Mouse (Mus musculus): Measurements from ENCODE around the gene Diexf. TPM values are rescaled to one million over a fixed set of nuclear protein-coding genes. Genes with fewer than 3 reads are reported as not detected.

The Diexf gene
- total RNA-seq, 2 experiments from 2014 or later: 22.0 to 22.5 TPM

DNA sequence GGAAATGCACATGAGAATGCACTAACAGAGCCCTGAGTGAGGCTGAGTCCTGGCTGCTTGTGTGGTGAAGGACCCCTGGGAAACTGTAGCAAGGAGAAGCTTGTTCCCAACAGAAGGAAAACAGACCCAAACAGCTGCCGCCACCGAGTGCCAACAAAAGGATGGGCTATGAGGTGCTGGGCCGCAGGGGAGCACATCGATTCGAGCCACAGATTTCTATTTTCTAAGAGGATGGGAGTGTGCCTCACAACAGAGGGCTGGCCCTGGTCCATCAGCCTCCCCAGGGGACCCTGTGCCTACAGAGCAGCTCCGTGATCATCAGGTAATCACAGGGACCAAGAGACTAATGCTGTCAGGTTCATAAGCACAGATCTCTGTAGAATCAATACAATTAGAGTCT, 40.9 kb downstream of the Diexf start:
- no peak for DNase-seq (ENCODE audit: low spot score in 2 of 2)

DNA sequence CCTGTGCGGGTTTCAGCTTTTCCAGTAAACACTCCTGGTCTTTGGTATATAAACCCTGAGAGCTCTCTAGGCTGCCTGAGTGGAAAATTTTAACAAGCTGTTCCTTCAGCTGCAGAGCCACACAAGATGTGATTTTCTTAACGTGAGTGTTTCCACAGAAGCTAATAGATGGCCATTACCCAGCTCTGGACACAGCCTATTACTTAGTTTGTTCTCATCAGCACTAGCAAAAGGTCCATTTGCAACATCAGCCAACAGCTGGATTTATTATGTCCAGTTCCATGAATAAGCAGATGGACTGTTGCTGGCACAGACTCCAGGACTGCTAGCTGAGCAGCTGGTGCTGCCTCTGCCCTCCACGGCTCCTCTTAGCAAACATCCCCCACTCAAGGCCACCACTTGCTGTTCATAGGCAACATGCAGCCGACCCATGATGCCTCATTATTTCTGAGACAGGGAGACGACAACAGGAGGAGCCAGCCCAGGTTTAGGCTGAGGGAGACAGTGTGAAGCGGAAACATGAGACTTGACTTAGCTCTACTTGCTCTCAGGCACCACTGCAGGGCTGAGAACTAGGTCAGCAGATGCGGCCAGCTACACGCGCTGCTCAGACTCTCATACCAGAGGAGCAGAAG, 43.1 kb downstream of the Diexf start:
- DNase-seq (ENCODE audit: low spot score in 2 of 2): peak in 1 of 2 experiments; percentile 53

DNA sequence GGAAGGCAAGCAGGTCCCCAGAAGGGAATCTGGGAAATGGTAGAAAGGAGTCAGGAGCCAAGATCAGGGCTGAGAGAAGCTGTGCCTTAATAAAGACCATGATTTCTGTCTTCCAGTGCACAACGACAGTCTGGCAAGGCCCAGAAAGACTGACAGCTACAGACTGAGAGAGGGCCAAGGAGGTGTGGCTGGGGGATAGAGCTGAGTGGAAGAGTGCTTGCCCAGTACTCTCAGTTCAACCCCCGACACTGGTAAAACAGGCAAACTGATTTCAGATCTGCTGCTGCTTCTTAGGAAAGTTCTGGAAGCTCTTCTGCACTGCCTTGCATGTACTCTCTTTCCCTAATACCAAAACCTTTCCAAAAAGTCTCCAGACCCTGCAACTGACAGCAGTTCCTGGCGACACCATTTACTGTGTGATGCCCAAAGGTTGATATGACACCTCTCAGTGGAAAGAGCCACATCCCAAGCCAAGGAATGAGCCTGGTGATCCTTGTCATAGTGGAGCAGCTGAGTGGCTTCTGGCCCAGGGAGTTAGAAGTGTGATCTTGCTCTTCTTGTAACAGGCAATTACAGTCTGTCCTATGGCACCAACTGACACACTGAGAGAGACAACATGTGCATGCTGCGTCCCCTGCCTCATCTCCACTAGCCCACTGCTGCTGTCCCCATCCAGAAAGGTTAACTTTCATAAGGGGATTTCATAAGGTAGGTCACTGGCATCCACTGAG, 43.8 kb downstream of the Diexf start:
- peak in 1 of 2 experiments; percentile 32 for DNase-seq (ENCODE audit: low spot score in 2 of 2)

DNA sequence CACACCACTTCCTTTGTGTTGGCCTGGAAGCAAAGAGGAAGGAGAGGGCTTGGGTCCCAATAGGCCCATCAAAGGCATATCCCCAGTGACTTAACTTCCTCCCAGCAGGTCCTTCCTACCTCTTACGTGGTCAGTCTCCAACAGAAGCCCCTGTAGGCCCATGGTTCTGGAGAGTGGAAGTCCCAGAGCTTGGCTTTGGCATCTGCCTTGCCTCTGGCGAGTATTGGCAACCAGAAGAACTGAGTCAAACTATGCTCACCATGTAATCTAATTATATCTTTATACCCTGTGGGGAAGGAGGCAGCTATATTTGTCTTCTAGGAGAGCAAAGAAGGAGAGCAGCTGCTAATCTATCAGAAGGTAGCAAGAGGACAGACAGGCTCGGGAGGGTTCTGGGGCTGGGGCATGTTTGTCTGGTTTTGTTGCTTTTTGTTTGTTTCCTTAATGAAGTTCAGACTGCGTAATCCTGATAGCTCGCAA, 44.5 kb downstream of the Diexf start:
- DNase-seq (ENCODE audit: low spot score in 2 of 2): no peak

DNA sequence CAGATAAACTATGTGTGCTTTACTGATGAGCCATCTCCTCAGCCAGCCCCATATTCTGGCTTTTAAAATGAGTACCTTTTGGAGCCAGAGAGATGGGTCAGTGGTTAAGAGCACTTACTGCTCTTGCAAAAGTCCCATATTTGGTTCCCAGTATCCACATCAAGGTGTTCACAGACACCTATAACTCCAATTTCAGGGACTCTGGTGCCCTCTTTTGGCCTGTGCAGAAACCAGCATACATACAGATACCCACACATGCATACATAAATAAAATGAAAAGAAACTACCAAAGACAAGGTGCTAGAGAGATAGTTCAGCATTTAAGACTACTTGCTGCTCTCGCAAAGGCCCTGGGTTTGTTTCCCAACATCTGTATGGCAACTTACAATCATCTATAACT, 46.1 kb downstream of the Diexf start:
- no peak for DNase-seq (ENCODE audit: low spot score in 2 of 2)

DNA sequence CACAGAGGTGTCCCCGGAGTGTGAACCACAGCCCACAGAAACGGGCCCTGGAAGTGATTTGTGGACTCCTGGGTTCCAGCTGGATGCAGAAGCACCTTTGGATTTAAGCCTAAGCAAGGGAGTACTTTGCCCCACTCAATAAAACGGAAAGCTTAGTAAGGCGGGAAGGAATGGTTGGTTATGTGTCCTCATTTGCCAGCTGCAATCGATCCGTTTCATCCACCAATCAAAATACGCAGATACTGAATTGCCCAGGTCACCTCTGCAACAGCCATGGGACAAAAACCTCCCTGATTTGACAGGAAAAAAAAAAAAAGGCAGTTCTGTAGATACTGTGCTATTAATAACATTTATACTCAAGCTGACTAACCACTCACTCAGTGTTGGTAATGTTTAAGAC, 47.0 kb downstream of the Diexf start:
- DNase-seq (ENCODE audit: low spot score in 2 of 2): no peak

DNA sequence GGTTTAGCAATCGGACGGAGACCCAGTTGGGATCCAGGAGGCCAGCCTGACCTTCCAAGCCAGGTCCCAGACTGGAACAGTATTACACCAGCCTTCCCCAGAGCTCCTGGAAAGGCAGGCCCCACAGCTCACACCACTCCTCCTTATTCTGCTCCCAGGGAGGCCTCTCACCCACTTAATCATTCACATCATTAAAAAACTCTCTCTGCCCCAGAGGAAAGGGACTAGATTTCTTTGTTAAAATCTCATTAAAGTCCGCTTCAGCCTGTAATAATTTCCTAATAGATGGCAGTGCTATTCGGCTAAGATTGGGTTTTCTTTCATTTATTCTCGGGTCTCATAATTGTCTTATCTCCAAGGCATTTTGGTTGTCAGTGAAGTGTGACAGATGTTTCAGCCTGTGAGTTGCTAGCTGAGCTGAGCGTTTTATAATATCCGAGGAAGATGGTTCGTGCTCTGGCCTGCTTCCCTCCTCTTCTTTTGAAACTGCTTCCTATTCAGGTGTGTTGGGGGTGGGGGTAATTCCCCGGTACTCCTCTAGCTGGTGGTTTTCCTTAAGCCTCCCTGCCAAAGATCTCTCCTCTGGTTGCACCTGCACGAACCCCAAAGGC, 47.7 kb downstream of the Diexf start:
- DNase-seq (ENCODE audit: low spot score in 2 of 2): no peak

DNA sequence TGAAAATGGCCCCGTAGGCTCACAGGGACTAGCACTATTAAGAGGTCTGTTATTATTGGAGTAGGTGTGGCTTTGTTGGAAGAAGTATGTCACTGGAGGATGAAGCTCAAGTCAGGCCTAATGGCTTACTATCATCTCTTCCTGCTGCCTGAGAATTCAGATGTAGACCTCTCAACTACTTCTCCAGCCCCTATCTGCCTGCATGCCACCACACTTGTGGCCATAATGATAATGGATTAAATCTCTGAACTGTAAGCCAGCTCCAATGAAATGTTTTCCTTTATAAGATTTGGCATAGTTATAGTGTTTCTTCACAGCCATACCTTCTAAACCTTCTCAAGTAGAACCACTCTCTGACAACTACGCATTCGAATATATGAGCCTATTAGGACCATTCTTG, 67.5 kb downstream of the Diexf start:
- DNase-seq (ENCODE audit: low spot score in 2 of 2): no peak

DNA sequence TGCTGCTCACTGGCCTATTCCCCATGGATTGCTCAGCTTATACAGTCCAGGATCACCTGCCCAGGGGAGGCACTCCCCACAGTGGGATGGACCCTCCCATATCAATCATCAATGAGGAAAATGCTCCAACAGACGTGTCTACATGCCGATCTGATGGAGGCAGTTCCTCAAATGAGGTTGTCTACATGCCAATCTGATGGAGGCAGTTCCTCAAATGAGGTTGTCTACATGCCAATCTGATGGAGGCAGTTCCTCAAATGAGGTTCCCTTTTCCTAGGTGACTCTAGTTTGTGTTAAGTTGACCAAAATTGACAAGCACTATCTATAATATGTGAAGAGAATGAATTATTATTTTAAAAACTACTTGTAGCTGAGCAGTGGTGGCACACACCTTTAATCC, 69.9 kb downstream of the Diexf start:
- no peak for DNase-seq (ENCODE audit: low spot score in 2 of 2)

DNA sequence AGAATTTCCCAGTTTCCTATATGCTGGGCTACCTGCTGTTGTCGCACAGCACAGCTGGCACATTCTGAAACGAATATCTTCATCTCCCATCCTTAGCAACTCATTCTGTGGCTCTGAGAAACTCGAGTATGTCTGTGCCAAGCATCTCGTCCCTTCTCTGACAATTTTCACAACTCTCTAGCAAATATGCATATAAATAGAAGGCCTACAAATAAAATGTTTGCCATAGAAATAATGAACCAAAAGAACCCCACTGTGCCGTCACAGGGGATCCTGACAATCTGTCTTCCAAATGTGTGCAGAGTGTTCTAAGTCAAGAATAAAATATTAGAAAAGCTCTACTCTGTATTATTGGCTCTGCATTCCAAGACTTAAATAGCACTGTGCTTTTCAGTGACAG, 70.5 kb downstream of the Diexf start:
- DNase-seq (ENCODE audit: low spot score in 2 of 2): peak in 1 of 2 experiments; percentile 20

DNA sequence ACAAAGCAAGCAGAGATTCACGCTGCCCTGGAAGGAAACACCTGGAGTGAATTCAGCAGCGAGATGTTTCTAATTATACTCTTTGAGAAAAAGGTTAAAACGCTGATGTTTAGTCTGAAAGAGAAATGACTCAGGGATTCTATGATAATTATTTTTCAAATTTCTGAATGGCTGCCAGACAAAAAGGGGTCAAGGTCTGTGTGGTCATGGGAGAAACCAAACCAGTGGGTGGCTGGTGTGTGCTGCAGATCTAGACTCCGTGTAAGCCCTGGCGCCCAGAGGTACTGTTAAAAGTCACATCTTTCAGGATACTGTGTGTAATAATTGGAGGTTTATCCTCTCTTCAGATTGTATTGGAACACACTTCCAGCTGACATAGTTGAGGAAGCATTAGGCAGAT, 75.7 kb downstream of the Diexf start:
- no peak for DNase-seq (ENCODE audit: low spot score in 2 of 2)

DNA sequence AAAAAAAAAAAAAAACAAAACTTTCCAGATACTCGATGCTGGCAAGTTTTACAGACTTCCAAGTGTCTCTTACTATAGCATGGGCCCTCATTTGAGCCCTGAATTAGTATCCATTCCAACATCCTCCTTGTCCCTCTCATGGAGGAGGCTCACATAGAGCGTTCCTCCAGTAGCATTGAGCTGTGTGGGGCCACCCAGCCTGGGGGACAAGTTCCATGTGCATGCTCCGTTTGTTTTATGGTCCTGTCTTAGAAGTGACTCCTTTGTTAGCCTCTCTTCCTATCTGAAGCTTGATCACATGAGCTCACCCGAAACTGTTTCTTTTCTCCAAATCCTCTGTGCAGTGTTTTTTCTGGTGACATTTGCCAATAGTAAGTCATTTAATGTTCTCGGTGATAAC, 77.0 kb downstream of the Diexf start:
- DNase-seq (ENCODE audit: low spot score in 2 of 2): no peak

DNA sequence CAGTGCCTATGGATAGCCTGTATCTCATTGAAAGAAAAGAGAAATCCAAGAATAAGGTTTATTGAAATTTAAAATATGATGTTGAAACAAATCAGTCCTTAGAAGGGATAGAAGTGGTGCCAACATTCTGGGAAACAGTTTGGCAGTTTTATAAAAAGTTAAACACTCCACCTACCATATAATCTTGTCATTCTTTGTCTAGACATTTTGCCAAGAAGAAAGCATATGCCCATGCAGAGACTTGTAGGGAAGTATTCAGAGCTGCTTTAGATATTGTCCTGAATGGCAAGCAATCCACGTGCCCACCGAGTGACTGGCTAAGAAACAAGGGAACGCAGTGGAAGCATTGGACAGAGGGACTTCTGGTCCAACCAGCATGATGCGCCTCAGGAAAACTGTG, 82.5 kb downstream of the Diexf start:
- no peak for DNase-seq (ENCODE audit: low spot score in 2 of 2)

DNA sequence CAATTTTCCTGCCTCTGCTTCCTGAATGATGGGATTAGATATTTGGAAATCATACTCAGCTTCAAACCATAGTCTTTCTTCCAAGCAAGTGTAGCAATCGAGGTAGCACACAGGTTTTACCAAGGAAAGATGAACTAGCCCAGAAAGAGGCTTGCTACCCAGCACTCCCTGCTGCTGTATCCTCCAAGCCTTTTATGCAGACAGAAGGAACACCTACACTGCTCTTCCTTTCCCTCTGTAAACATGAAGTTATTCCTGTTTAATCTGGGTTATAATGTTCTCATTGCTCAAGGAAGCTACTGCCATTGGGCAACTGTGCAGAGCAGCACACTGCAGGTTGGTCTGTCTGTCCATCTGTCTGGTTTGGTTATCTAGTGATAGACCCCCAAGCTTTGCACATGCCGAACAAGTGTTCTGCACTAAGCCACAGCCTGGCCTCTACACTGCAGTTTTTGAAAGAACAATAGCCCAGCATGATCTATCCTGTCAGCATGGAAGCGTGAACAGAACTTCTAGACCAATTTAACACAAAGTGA, 87.2 kb downstream of the Diexf start:
- DNase-seq (ENCODE audit: low spot score in 2 of 2): peak; percentile 24 to 37

Other genes with a start within 250 kb of the Diexf start
- 10 to 100 TPM; 25.3 TPM for gene Syt14, start 94.5 kb downstream of the Diexf start, total RNA-seq (2021)
- 1 to 10 TPM; 1.6 to 1.7 TPM for gene Irf6, start 22.8 kb upstream of the Diexf start, total RNA-seq (2021)
- 1 to 10 TPM; 3.1 to 4.3 TPM for gene A130010J15Rik, start 37.8 kb upstream of the Diexf start, total RNA-seq (2021)
- 1 to 10 TPM; 1.7 to 1.9 TPM for gene Traf3ip3, start 71.4 kb upstream of the Diexf start, total RNA-seq (2021)
- 1 to 10 TPM in 1 of 2 experiments, under 1 TPM in 1; 0.98 to 2.2 TPM for gene Lamb3, start 77.4 kb upstream of the Diexf start, total RNA-seq (2021)
- 10 to 100 TPM; 16.6 to 16.8 TPM for gene Hsd11b1, start 133.8 kb upstream of the Diexf start, total RNA-seq (2021)
- gene G0s2, start 142.9 kb upstream of the Diexf start, total RNA-seq (2021): 1 to 10 TPM; 7.3 to 8.0 TPM
- gene Camk1g, start 240.0 kb upstream of the Diexf start, total RNA-seq (2021): 10 to 100 TPM; 38.1 to 38.2 TPM

Measured in left cerebral cortex, adult 18-20 months (tissue).